Mouse (Mus musculus) forebrain, postnatal 0 days (tissue): ENCODE measurements around the gene D430041D05Rik. TPM values are rescaled to one million over a fixed set of nuclear protein-coding genes. Genes with fewer than 3 reads are reported as not detected.
"Not testable (repeated sequence)": the region's sequence is repeated elsewhere in the genome, so short reads cannot be mapped to it uniquely, and the experiment has no call there.

Experiments
- ATAC-seq: fragments of 200-750 bp; cut with Nextera tagmentation; 2 replicates; pipeline ENCODE4 v1.8.0; 2017; ENCODE audit warnings: mild to moderate bottlenecking, moderate library complexity
- DNase-seq: peaks from one replicate; pipeline ENCODE4 v3.0.0-alpha.2; 2015
- H3K27ac ChIP-seq: fragments of 300-500 bp; sonication (generic); 2 replicates; pipeline ENCODE4 v1.5.1; 2014; ENCODE audit warnings: low read depth, mild to moderate bottlenecking, antibody characterized with exemption, low read length, moderate library complexity, mixed read lengths
- H3K27me3 ChIP-seq: fragments of 300-500 bp; sonication (generic); 2 replicates; pipeline ENCODE4 v1.6.1; 2014; ENCODE audit warnings: mild to moderate bottlenecking, low read length, mixed read lengths; ENCODE audit not compliant: insufficient read depth
- H3K36me3 ChIP-seq: fragments of 300-500 bp; sonication (generic); 2 replicates; pipeline ENCODE4 v1.6.1; 2014; ENCODE audit warnings: mild to moderate bottlenecking, moderate library complexity; ENCODE audit not compliant: insufficient read depth
- H3K4me1 ChIP-seq: fragments of 300-500 bp; sonication (generic); 2 replicates; pipeline ENCODE4 v1.6.1; 2014; ENCODE audit warnings: antibody characterized with exemption; ENCODE audit not compliant: insufficient read depth
- H3K4me2 ChIP-seq: fragments of 300-500 bp; sonication (generic); 2 replicates; pipeline ENCODE4 v1.6.1; 2014; ENCODE audit warnings: low read depth, mild to moderate bottlenecking, moderate library complexity
- H3K4me3 ChIP-seq: fragments of 300-500 bp; sonication (generic); 2 replicates; pipeline ENCODE4 v1.5.1; 2014; ENCODE audit warnings: low read depth, low read length, mixed read lengths
- H3K9ac ChIP-seq: fragments of 300-500 bp; sonication (generic); 2 replicates; pipeline ENCODE4 v1.6.1; 2014; ENCODE audit warnings: mild to moderate bottlenecking
- H3K9me3 ChIP-seq: fragments of 300-500 bp; sonication (generic); 2 replicates; pipeline ENCODE4 v1.6.1; 2016; ENCODE audit warnings: low read length
- CTCF ChIP-seq: sonication (generic); IDR thresholded peaks from 2 replicates; pipeline ENCODE4 v1.5.1; 2016; ENCODE audit warnings: antibody characterized with exemption, control low read depth, low read depth
- WGBS: fragments of 180-500 bp; shearing (Covaris S2); extraction: QIAGEN DNeasy Blood & Tissue Kit; methylation state at CpG from one replicate; pipeline ENCODE4 v1.1.7; 2014; 5-methylcytosine and 5-hydroxymethylcytosine counted together
- polyA plus RNA-seq: library from polyadenylated mRNA; unstranded; fragments of >200 nt; fragmentation: Nextera tagmentation; extraction: Ambion mirVana; gene quantifications from 2 replicates; pipeline ENCODE4 v1.2.1, GENCODE M21; 2015
- total RNA-seq: library from RNA; depleted of rRNA; stranded (reverse); fragments of >200 nt; gene quantifications from 2 replicates; pipeline ENCODE4 v1.2.3, GENCODE M21; 2014

Gene D430041D05Rik
- total and polyA plus RNA-seq, 2 experiments from 2014 or later = 11.1 to 58.9 TPM

GRCm38 (mm10) chr2:104114898-104115297 is 295.9 kb downstream of the D430041D05Rik start:
- Histone ChIP-seq H3K9me3 (no peaks in the 10 kb centered on the region), H3K4me3 (no peak overlapping the region), H3K36me3 (no peaks in the 10 kb centered on the region), H3K27me3 (no peaks in the 10 kb centered on the region), H3K27ac (no peak overlapping the region), H3K4me2 (no peak overlapping the region), H3K9ac (no peak overlapping the region), H3K4me1 (no peaks in the 10 kb centered on the region)
- no peak for ATAC-seq
- DNase-seq = no peak
- WGBS = 66% methylated on average over 3 of the region's 3 CpGs
- no peak for TF ChIP-seq CTCF

GRCm38 (mm10) chr2:104113563-104113962 is 297.2 kb downstream of the D430041D05Rik start:
- not testable (repeated sequence) for H3K4me1 ChIP-seq, DNase-seq, H3K36me3 ChIP-seq, H3K27me3 ChIP-seq, H3K9ac ChIP-seq, H3K4me3 ChIP-seq, ATAC-seq, H3K4me2 ChIP-seq, H3K9me3 ChIP-seq, H3K27ac ChIP-seq

GRCm38 (mm10) chr2:104111170-104111797 is 299.5 kb downstream of the D430041D05Rik start:
- not testable (repeated sequence) for H3K27ac ChIP-seq, H3K4me3 ChIP-seq, ATAC-seq, DNase-seq, H3K4me1 ChIP-seq, H3K36me3 ChIP-seq, H3K9me3 ChIP-seq, H3K27me3 ChIP-seq, H3K4me2 ChIP-seq, H3K9ac ChIP-seq
- no CpG with 5 or more reads among the region's 1 CpGs for WGBS

- no peak for ATAC-seq
- WGBS = 88% methylated on average over 4 of the region's 4 CpGs
- H3K27me3 ChIP-seq = no peaks in the 10 kb centered on the region
These were observed 300.8 kb downstream of the D430041D05Rik start for GRCm38 (mm10) chr2:104110031-104110430.

GRCm38 (mm10) chr2:104109528-104109927 is 301.3 kb downstream of the D430041D05Rik start:
- no peaks in the 10 kb centered on the region for H3K4me1 ChIP-seq
- no peak overlapping the region for H3K4me3 ChIP-seq
- H3K36me3 ChIP-seq = no peaks in the 10 kb centered on the region
- WGBS = 64% methylated on average over 2 of the region's 2 CpGs
- H3K9ac ChIP-seq = no peak overlapping the region
- no peak for TF ChIP-seq CTCF
- H3K9me3 ChIP-seq = no peaks in the 10 kb centered on the region
- ATAC-seq (no peak), DNase-seq (no peak)
- H3K27ac ChIP-seq = no peak overlapping the region
- no peak overlapping the region for H3K4me2 ChIP-seq
- H3K27me3 ChIP-seq = no peaks in the 10 kb centered on the region

More at GRCm38 (mm10) chr2:104110031-104110430, 300.8 kb downstream of the D430041D05Rik start:
- no peaks in the 10 kb centered on the region for H3K9me3 ChIP-seq
- no peak for TF ChIP-seq CTCF
- DNase-seq = no peak
- no peak overlapping the region for H3K27ac ChIP-seq
- H3K4me2 ChIP-seq = no peak overlapping the region
- no peaks in the 10 kb centered on the region for H3K36me3 ChIP-seq
- H3K4me3 ChIP-seq = no peak overlapping the region
- no peak overlapping the region for H3K9ac ChIP-seq
- H3K4me1 ChIP-seq = no peaks in the 10 kb centered on the region

- not testable (repeated sequence) for ATAC-seq, H3K4me2 ChIP-seq, DNase-seq, H3K4me1 ChIP-seq, H3K4me3 ChIP-seq, H3K9me3 ChIP-seq, H3K27ac ChIP-seq, H3K9ac ChIP-seq, H3K36me3 ChIP-seq, H3K27me3 ChIP-seq
- 92% methylated on average over 2 of the region's 2 CpGs for WGBS
These were observed 301.8 kb downstream of the D430041D05Rik start for GRCm38 (mm10) chr2:104109021-104109420.

GRCm38 (mm10) chr2:104104800-104105199 is 306.0 kb downstream of the D430041D05Rik start:
- Histone ChIP-seq H3K9me3 (no peaks in the 10 kb centered on the region), H3K4me2 (no peak overlapping the region), H3K4me1 (no peaks in the 10 kb centered on the region), H3K27ac (no peak overlapping the region), H3K9ac (no peak overlapping the region), H3K27me3 (no peaks in the 10 kb centered on the region), H3K4me3 (no peak overlapping the region), H3K36me3 (no peaks in the 10 kb centered on the region)
- 88% methylated on average over 6 of the region's 6 CpGs for WGBS
- no peak for DNase-seq
- ATAC-seq = no peak
- TF ChIP-seq CTCF = no peak
